Mouse (Mus musculus) forebrain, postnatal 0 days (tissue): ENCODE results near the gene Fam166a. TPM values are rescaled to one million over a fixed set of nuclear protein-coding genes. Genes with fewer than 3 reads are reported as not detected.

Experiments used
- ATAC-seq: fragments of 200-750 bp; cut with Nextera tagmentation; 2 replicates; pipeline ENCODE4 v1.8.0; 2017; ENCODE audit warnings: mild to moderate bottlenecking, moderate library complexity
- DNase-seq: peaks from one replicate; pipeline ENCODE4 v3.0.0-alpha.2; 2015
- H3K27ac ChIP-seq: fragments of 300-500 bp; sonication (generic); 2 replicates; pipeline ENCODE4 v1.5.1; 2014; ENCODE audit warnings: low read depth, mild to moderate bottlenecking, antibody characterized with exemption, low read length, moderate library complexity, mixed read lengths
- H3K27me3 ChIP-seq: fragments of 300-500 bp; sonication (generic); 2 replicates; pipeline ENCODE4 v1.6.1; 2014; ENCODE audit warnings: mild to moderate bottlenecking, low read length, mixed read lengths; ENCODE audit not compliant: insufficient read depth
- H3K36me3 ChIP-seq: fragments of 300-500 bp; sonication (generic); 2 replicates; pipeline ENCODE4 v1.6.1; 2014; ENCODE audit warnings: mild to moderate bottlenecking, moderate library complexity; ENCODE audit not compliant: insufficient read depth
- H3K4me1 ChIP-seq: fragments of 300-500 bp; sonication (generic); 2 replicates; pipeline ENCODE4 v1.6.1; 2014; ENCODE audit warnings: antibody characterized with exemption; ENCODE audit not compliant: insufficient read depth
- H3K4me2 ChIP-seq: fragments of 300-500 bp; sonication (generic); 2 replicates; pipeline ENCODE4 v1.6.1; 2014; ENCODE audit warnings: low read depth, mild to moderate bottlenecking, moderate library complexity
- H3K4me3 ChIP-seq: fragments of 300-500 bp; sonication (generic); 2 replicates; pipeline ENCODE4 v1.5.1; 2014; ENCODE audit warnings: low read depth, low read length, mixed read lengths
- H3K9ac ChIP-seq: fragments of 300-500 bp; sonication (generic); 2 replicates; pipeline ENCODE4 v1.6.1; 2014; ENCODE audit warnings: mild to moderate bottlenecking
- H3K9me3 ChIP-seq: fragments of 300-500 bp; sonication (generic); 2 replicates; pipeline ENCODE4 v1.6.1; 2016; ENCODE audit warnings: low read length
- CTCF ChIP-seq: sonication (generic); IDR thresholded peaks from 2 replicates; pipeline ENCODE4 v1.5.1; 2016; ENCODE audit warnings: antibody characterized with exemption, control low read depth, low read depth
- WGBS: fragments of 180-500 bp; shearing (Covaris S2); extraction: QIAGEN DNeasy Blood & Tissue Kit; methylation state at CpG from one replicate; pipeline ENCODE4 v1.1.7; 2014; 5-methylcytosine and 5-hydroxymethylcytosine counted together
- polyA plus RNA-seq: library from polyadenylated mRNA; unstranded; fragments of >200 nt; fragmentation: Nextera tagmentation; extraction: Ambion mirVana; gene quantifications from 2 replicates; pipeline ENCODE4 v1.2.1, GENCODE M21; 2015
- total RNA-seq: library from RNA; depleted of rRNA; stranded (reverse); fragments of >200 nt; gene quantifications from 2 replicates; pipeline ENCODE4 v1.2.3, GENCODE M21; 2014

Fam166a gene
- total and polyA plus RNA-seq, 2 experiments from 2014 or later: not detected

DNA sequence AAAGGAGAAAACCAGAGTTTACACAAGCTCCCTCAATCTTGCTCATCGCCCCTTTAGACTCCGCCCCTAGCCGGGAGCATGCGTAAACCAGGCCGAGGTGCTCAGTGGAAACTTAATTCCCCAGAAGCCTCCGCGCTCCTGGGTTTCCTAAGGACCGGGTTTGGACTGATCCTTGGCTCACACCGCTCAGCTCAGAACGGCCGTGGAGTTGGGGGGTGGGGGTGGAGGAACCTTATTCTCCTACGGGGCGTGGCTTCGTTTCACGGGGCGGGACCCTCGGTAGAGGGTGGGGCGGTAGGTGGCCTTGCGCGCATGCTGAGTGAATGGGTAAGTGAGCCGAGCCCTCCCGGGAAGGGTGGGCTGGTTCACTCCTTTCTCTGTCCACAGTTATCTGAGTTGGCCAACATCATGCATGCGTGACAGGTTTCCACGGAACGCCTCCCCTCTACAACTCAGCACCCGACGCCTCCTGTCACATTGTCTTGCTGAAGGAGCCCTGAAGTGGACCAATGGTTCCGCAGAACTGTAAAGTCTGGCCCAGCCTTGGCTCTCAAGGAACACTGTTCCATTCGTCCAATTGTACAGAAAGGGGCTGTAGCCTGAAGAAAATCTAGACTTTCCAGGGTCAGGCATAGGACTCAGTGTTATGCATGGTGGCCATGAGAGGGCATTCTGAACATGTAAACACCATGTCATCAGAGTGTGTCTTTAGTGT is 22.3 kb downstream of the Fam166a start:
- under 1% methylated on average over 29 of the region's 29 CpGs for WGBS
- Histone ChIP-seq H3K4me3 (peak overlapping the region; percentile 70), H3K36me3 (peaks cover 23% of the 10 kb centered on the region), H3K9ac (peak overlapping the region; percentile 79; the same call in 1 of the 2 replicates), H3K27ac (peak overlapping the region; percentile 82), H3K9me3 (no peaks in the 10 kb centered on the region), H3K4me1 (peaks cover 6% of the 10 kb centered on the region), H3K27me3 (no peaks in the 10 kb centered on the region), H3K4me2 (peak overlapping the region; percentile 89)
- TF ChIP-seq CTCF: no peak
- peak; percentile 91 for ATAC-seq
- DNase-seq: peak; percentile 90

DNA sequence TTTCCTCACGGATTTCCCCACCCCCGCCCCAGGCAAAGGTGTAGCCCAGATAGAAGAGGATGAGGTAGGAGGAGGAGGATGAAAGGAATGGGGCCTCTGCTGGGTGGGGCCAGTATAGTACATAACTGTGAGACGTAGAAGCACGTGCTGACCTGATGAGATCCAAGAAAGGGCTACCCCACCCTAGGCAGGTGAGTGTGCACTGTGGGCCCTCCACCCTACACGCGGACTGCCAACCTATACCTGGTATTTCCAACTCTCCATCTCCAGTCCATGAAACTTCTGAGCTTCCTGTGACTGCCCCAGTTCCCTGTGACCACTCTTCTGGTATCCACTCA is 22.9 kb downstream of the Fam166a start:
- Histone ChIP-seq H3K9me3 (no peaks in the 10 kb centered on the region), H3K27me3 (no peaks in the 10 kb centered on the region), H3K27ac (peak overlapping the region; percentile 82; the same call in 1 of the 2 replicates), H3K9ac (peak overlapping the region; percentile 79), H3K4me3 (peak overlapping the region; percentile 70), H3K4me2 (peak overlapping the region; percentile 89), H3K4me1 (peaks cover 6% of the 10 kb centered on the region), H3K36me3 (peaks cover 24% of the 10 kb centered on the region)
- TF ChIP-seq CTCF: no peak
- WGBS: 16% methylated on average over 6 of the region's 6 CpGs
- peak; percentile 0; the same call in 1 of the 2 replicates for ATAC-seq
- DNase-seq: no peak

DNA sequence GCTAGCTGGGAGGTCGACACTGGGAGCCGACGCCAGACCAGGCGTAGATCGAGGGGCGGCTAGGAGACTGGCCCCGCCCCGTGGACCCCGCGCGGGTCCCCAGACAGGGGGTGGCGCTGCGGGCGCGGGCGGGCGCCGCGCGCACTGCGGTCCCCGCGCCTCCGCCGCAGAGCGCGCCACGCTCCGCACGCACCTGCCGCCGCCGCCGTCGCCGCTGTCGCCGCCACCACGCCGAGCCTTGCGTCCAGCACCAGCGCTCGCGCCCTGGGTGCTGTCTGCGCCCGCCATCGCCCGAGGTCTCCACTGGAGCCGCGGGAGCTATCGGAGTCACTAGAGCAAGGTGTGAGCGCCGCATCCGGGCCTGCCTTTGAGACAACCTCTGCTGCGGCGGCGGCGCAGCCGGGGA is 23.6 kb downstream of the Fam166a start, which contains the start of the genes Rnf208 and Cysrt1:
Rnf208 (plus strand) TSS at position 155 of the 406 bp plus-strand sequence.
Cysrt1 (minus strand) TSS at position 352 of the 406 bp plus-strand sequence.
- no peaks in the 10 kb centered on the region for H3K27me3 ChIP-seq
- H3K9ac ChIP-seq: peak within 1 kb of the TSS; percentile 79
- WGBS: under 1% methylated on average over 59 of the region's 59 CpGs
- H3K27ac ChIP-seq: peak within 1 kb of the TSS; percentile 82
- ATAC-seq (peak; percentile 74), DNase-seq (peak; percentile 75)
- no peaks in the 10 kb centered on the region for H3K9me3 ChIP-seq
- H3K36me3 ChIP-seq: peaks cover 26% of the 10 kb centered on the region
- peak within 1 kb of the TSS; percentile 70 for H3K4me3 ChIP-seq
- H3K4me1 ChIP-seq: peaks cover 6% of the 10 kb centered on the region
- no peak; the same call in 1 of the 2 replicates for TF ChIP-seq CTCF
- H3K4me2 ChIP-seq: peak within 1 kb of the TSS; percentile 89

DNA sequence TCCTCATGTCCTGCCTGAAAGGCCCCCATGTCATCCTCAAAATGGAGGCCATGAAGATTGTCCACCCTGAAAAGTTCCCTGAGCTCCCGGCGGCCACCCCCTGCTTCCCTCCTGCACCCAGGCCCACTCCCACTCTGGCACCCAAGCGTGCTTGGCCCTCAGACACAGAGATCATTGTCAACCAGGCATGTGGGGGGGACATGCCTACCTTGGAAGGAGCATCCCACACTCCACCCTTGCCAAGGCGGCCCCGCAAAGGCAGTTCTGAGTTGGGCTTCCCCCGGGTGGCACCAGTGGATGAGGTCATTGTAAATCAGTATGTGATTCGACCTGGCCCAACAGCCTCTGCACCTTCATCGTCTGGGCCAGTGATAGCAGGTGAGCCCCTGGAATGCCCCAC is 24.8 kb downstream of the Fam166a start:
- H3K4me2 ChIP-seq: peak overlapping the region; percentile 89
- H3K27me3 ChIP-seq: no peaks in the 10 kb centered on the region
- H3K27ac ChIP-seq: no peak overlapping the region
- DNase-seq (no peak), ATAC-seq (no peak)
- peak overlapping the region; percentile 70; the same call in 1 of the 2 replicates for H3K4me3 ChIP-seq
- H3K36me3 ChIP-seq: peaks cover 34% of the 10 kb centered on the region
- H3K9ac ChIP-seq: peak overlapping the region; percentile 79
- 79% methylated on average over 8 of the region's 8 CpGs for WGBS
- no peaks in the 10 kb centered on the region for H3K9me3 ChIP-seq
- no peak for TF ChIP-seq CTCF
- H3K4me1 ChIP-seq: peaks cover 6% of the 10 kb centered on the region

DNA sequence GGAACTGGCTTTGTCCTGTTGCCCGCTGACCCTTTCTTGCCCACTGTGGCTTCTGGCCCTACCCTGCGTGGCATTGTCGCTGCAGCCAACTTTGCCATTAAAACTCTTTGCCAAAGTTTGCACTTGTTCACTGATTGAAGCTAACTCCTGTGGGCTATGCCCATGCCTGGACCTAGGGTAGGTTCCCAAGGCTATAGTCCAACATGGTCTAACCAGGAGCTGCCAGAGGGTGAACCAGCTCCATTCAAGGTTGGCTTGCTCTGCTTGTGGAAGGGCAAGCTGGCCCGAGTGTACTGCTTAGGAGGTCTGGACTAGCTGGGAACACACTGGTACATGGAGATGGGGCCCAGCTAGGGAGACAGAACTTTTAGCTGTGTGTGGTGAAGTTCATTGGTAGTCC is 25.6 kb downstream of the Fam166a start:
- Histone ChIP-seq H3K9me3 (no peaks in the 10 kb centered on the region), H3K4me1 (peaks cover 6% of the 10 kb centered on the region), H3K27me3 (no peaks in the 10 kb centered on the region), H3K4me3 (no peak overlapping the region), H3K9ac (no peak overlapping the region), H3K27ac (no peak overlapping the region), H3K4me2 (no peak overlapping the region), H3K36me3 (peaks cover 38% of the 10 kb centered on the region)
- ATAC-seq (no peak), DNase-seq (no peak)
- no peak for TF ChIP-seq CTCF
- WGBS: 91% methylated on average over 4 of the region's 4 CpGs

DNA sequence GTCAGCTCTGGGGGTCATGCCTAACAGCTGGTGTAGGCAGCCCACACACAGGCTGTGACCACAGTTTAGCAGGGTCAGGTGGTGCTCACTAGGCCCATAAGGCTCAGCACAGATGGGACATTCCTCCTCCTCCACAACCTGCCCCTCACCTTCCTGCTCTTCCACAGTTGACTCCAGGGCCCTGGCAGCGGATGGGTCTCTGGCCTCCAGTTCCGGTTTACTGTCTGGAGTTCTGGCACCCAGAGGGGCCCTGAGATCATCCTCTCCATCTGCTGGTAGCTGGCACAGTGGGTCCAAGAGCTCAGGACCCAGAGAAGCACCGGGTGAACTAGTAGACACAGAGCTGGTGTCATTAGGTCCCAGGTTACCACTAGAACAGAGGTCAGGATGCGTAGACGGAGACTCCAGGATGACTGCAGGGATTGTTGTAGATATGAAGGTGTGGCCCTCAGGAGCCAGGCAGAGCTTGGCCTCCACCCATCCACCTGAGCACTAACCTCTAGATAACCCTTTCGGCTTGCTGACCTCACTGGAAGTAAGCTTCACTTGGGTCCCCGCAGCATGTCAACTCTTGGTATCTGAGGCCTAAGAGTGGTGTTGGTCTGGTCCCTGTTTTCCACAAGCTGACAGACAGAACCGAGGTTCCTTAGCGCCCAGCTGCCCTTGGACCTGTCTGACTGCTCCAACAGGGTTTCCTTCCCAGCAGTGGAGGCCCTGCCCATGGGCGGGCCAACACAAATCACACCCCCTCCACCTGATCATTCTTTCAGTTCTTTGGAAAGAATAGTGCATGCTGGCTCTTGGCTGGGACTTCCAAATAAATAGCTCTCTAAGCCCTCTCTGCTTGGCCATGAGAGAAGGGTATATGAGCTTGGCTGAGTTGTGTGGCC is 27.9 kb downstream of the Fam166a start, which contains the start of gene AL732309.1:
AL732309.1 (minus strand) TSS at position 681 of the 890 bp plus-strand sequence.
- Histone ChIP-seq H3K36me3 (peaks cover 53% of the 10 kb centered on the region), H3K9me3 (no peaks in the 10 kb centered on the region), H3K27ac (no peak within 1 kb of the TSS), H3K4me1 (peaks cover 3% of the 10 kb centered on the region; the same call in 1 of the 2 replicates), H3K4me3 (no peak within 1 kb of the TSS), H3K4me2 (no peak within 1 kb of the TSS), H3K9ac (no peak within 1 kb of the TSS), H3K27me3 (no peaks in the 10 kb centered on the region)
- DNase-seq (no peak), ATAC-seq (no peak)
- no peak for TF ChIP-seq CTCF
- WGBS: 92% methylated on average over 10 of the region's 10 CpGs
